Mouse (Mus musculus) olfactory bulb, adult 2 months (tissue): Measurements from ENCODE around the gene Selenot. TPM values are rescaled to one million over a fixed set of nuclear protein-coding genes. Genes with fewer than 3 reads are reported as not detected.
"Not testable (repeated sequence)": the region's sequence is repeated elsewhere in the genome, so short reads cannot be mapped to it uniquely, and the experiment has no call there.

Experiments
- H3K27ac ChIP-seq: fragments of 200-500 bp; 2 replicates; pipeline ENCODE4 v1.5.1; 2012; ENCODE audit warnings: low read depth, low read length; ENCODE audit not compliant: insufficient read depth
- H3K4me1 ChIP-seq: fragments of 200-500 bp; 2 replicates; pipeline ENCODE4 v1.6.1; 2012; ENCODE audit warnings: low read length; ENCODE audit not compliant: control insufficient read depth, insufficient read depth
- H3K4me3 ChIP-seq: fragments of 200-500 bp; 2 replicates; pipeline ENCODE4 v1.5.1; 2012; ENCODE audit warnings: mild to moderate bottlenecking, low read depth, low read length, moderate library complexity; ENCODE audit not compliant: insufficient read depth
- CTCF ChIP-seq: fragments of 200-500 bp; IDR thresholded peaks from 2 replicates; pipeline ENCODE4 v1.5.1; 2012; ENCODE audit warnings: low read depth, mild to moderate bottlenecking, low read length, moderate library complexity; ENCODE audit not compliant: insufficient read depth
- POLR2A ChIP-seq: fragments of 200-500 bp; IDR thresholded peaks from 2 replicates; pipeline ENCODE4 v1.6.1; 2012; ENCODE audit warnings: mild to moderate bottlenecking, low read depth, low read length, moderate library complexity; ENCODE audit not compliant: insufficient read depth
- WGBS: fragments of 180-500 bp; shearing (Covaris S2); methylation state at CpG from one replicate; pipeline ENCODE4 v1.1.7; 2018; 5-methylcytosine and 5-hydroxymethylcytosine counted together
- polyA plus RNA-seq: library from polyadenylated mRNA; stranded (reverse); fragments of >200 nt; gene quantifications from 2 replicates; pipeline ENCODE4 v1.2.4, GENCODE M21; 2012; ENCODE audit warnings: low replicate concordance; ENCODE audit not compliant: missing spikeins, insufficient read depth, insufficient read length

Selenot gene
- polyA plus RNA-seq, 1 experiment = not detected

DNA sequence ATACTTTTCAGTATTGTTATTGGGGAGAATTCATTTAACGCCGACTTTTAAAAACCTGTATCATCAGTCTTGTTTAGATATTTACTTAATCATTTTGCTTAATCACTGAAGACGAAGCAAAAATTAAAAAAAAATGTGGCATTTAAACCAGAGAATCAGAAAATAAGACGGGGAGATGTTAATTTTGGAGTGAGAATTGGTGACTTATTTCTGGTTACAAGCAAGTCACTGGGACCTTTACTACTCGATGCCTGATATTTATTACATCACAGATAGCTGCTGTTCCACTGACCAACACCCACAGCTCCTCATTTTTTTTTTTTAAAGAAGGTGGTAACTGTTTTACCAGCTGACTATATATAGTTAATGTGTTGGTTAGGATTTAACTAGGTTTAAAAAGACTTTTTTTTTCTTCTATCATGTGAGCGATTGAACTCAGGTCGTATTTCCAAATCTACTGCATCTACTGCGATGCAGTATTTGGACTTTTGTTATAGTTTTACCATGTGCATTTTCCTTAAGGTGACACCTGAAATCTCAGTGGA lies 1.1 kb downstream of the Selenot start:
- TF ChIP-seq POLR2A (no peak), CTCF (no peak)
- under 1% methylated on average over 8 of the region's 8 CpGs for WGBS
- peaks cover 6% of the 10 kb centered on the region; the same call in 1 of the 2 replicates for H3K4me1 ChIP-seq
- no peak overlapping the region for H3K4me3 ChIP-seq
- H3K27ac ChIP-seq = no peak overlapping the region

GRCm38 (mm10) chr3:58581530-58581929 lies 5.1 kb downstream of the Selenot start:
- H3K4me3 ChIP-seq = no peak overlapping the region
- 86% methylated on average over 4 of the region's 4 CpGs for WGBS
- TF ChIP-seq POLR2A = no peak
- TF ChIP-seq CTCF = no peak
- no peak overlapping the region for H3K27ac ChIP-seq
- peaks cover 6% of the 10 kb centered on the region; the same call in 1 of the 2 replicates for H3K4me1 ChIP-seq

DNA sequence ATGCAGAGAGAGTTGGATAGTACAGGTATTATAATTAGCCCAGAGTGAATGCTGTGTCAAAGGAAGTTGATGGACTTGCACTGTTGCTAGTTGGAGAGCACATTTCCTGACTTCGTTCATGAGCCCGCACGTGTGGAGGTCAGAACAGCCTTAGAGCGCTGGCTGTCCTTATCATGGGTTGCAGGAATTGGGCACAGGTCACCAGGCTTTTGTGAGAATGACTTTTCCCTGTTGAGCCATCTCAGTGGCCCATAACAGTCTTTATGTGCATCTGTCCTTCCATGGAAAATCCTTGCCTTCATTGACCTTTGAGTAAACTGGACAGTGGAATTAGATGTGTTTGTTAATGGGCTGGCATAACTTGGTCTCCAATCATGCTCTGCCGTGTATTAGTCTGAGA lies 5.9 kb downstream of the Selenot start:
- Histone ChIP-seq H3K27ac (no peak overlapping the region), H3K4me1 (peaks cover 6% of the 10 kb centered on the region; the same call in 1 of the 2 replicates), H3K4me3 (no peak overlapping the region)
- WGBS = 76% methylated on average over 5 of the region's 5 CpGs
- no peak for TF ChIP-seq CTCF
- TF ChIP-seq POLR2A = no peak

GRCm38 (mm10) chr3:58582788-58583426 lies 6.5 kb downstream of the Selenot start:
- Histone ChIP-seq H3K27ac (no peak overlapping the region), H3K4me3 (no peak overlapping the region), H3K4me1 (peaks cover 6% of the 10 kb centered on the region; the same call in 1 of the 2 replicates)
- TF ChIP-seq CTCF (no peak), POLR2A (no peak)
- 59% methylated on average over 5 of the region's 5 CpGs for WGBS

GRCm38 (mm10) chr3:58590544-58590943 lies 14.1 kb downstream of the Selenot start:
- WGBS = 88% methylated on average over 4 of the region's 4 CpGs
- H3K4me3 ChIP-seq, H3K27ac ChIP-seq, H3K4me1 ChIP-seq: not testable (repeated sequence)

- not testable (repeated sequence) for H3K27ac ChIP-seq, H3K4me3 ChIP-seq, H3K4me1 ChIP-seq
- WGBS = 90% methylated on average over 7 of the region's 7 CpGs
Observed at GRCm38 (mm10) chr3:58592666-58593065, 16.2 kb downstream of the Selenot start.

DNA sequence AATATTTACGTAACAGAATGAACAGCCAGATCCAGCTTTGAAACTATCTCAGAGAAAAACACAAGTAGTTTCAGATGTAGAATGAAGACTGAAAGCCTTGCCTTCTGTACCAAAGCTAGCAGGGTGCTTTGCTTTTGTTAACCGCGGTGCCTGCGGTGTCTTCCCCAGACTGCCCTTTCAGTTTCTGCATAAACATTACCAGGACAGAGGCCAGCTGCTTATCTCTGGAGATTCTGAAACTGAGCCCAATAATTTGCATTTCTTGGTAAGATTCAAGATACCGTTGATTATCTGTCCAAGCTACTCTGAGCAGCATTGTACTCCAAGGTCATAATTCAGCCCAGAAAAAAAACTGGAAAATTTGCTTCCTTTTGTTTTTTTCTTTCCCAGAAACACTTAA lies 17.2 kb downstream of the Selenot start:
- Histone ChIP-seq H3K27ac (no peak overlapping the region), H3K4me1 (no peaks in the 10 kb centered on the region), H3K4me3 (no peak overlapping the region)
- TF ChIP-seq CTCF (no peak), POLR2A (no peak)
- 42% methylated on average over 5 of the region's 5 CpGs for WGBS

- H3K4me3 ChIP-seq = no peak overlapping the region
- 56% methylated on average over 4 of the region's 4 CpGs for WGBS
- no peaks in the 10 kb centered on the region for H3K4me1 ChIP-seq
- H3K27ac ChIP-seq = no peak overlapping the region
- TF ChIP-seq POLR2A (no peak), CTCF (no peak)
Observed at GRCm38 (mm10) chr3:58608506-58608905, 32.1 kb downstream of the Selenot start.

DNA sequence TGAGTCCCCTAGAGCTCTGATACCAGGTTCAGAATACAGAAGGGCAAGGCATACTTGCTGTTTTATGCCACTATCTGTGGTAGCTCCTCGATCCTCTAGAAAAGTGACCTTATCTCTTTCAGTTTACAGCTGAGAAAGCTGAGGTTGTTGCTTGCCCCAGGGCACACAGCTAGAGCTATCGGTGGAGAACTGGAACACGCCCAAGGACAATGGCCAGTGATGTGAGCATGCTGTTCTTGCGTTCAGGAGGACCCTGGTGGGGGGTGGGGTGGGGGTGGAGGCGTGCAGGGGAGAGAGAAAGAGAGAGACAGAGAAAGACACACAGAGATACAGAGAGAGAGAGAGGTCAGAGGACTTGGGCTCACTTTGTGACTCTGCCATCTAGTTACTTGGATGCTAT lies 33.5 kb downstream of the Selenot start:
- Histone ChIP-seq H3K4me3 (no peak overlapping the region), H3K4me1 (no peaks in the 10 kb centered on the region), H3K27ac (no peak overlapping the region)
- 76% methylated on average over 5 of the region's 5 CpGs for WGBS
- TF ChIP-seq POLR2A = no peak
- TF ChIP-seq CTCF = no peak

DNA sequence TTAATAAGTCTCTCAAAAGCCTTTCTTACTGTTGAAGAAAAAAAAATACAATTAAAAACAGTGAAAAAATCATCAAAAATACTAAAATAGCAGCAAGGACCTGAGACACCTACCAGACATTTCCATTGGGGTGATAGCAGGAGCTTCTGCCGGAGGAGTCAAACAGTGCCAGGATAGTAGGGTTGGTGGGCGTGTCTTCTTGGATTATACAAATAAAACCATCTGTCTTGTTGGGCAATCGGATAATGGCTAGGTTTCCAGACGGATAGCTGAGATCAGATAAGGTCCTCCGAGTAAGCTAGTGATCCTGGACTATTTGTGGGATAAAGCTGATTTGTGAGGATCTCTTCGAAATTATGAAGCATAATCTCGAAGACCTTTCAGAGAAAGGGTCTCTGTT lies 44.6 kb downstream of the Selenot start:
- H3K4me3 ChIP-seq = no peak overlapping the region
- 88% methylated on average over 7 of the region's 7 CpGs for WGBS
- no peak overlapping the region for H3K27ac ChIP-seq
- TF ChIP-seq POLR2A (no peak), CTCF (no peak)
- no peaks in the 10 kb centered on the region for H3K4me1 ChIP-seq
